Mouse (Mus musculus): ENCODE measurements around the gene Spata2.

The Spata2 gene

DNA sequence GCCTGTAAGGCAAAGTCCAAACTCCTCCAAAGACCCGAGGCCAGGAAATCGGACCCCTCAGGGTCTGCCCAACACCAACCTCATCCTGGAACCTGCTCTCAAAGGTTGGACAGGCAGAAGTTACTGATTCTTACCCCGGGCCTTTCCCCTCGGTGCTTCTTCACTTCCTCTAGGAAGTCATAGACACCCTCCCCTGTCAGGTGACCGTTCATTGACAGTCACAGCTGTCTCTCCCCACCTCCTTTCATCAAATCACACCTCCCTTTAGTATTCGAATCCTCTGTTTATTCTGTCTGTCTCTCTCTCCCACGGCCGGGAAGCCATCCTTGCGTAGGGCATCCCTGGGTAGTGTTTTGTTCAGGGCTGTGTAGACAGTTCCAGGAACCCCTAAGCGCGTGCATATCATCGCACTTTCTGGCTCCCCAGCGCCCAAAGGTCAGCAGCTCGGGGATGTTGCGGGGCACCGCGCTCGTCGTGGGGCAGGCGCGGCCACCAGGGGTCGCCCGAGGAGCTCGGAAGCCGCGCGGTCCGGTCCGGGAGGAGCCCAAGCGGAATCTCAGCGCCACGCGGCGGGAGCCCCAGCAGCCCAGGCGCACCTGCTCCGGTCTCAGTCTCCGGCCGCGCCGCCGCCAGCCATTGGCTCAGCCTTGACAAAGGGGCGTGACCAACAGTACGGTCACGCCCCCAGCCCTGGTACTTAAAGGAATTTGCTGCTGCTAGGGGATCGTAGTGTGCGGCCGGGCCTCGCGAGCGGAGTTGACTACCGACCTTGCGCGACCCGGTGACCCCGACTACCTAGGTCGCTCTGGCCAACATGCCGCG, 45.0 kb upstream of the Spata2 start, which contains the start of gene Snai1:
TSS of gene Snai1 (plus strand) at position 720 of the 822 bp plus-strand sequence.
- Histone ChIP-seq H3K36me3 (ENCODE audit: insufficient read depth, low read length) (peaks cover 6% of the 10 kb centered on the region; the same call in 1 of the 2 replicates), H3K27me3 (ENCODE audit: insufficient read depth, low read length) (peaks cover 94% of the 10 kb centered on the region), H3K4me3 (replicated peaks; ENCODE audit: low read length) (peak within 1 kb of the TSS; percentile 76), H3K9me3 (ENCODE audit: low read length) (no peaks in the 10 kb centered on the region), H3K4me1 (replicated peaks; ENCODE audit: low read depth, low read length) (peaks cover 64% of the 10 kb centered on the region)
- TF ChIP-seq CTCF (conservative IDR thresholded peaks at IDR 0.05; ENCODE audit: low read length), result no peak
- no peak for TF ChIP-seq POU5F1 (IDR thresholded peaks at IDR 0.05; ENCODE audit: borderline replicate concordance, low read length)
- no peak for TF ChIP-seq NANOG (IDR thresholded peaks at IDR 0.05; ENCODE audit: borderline replicate concordance, low read length)

DNA sequence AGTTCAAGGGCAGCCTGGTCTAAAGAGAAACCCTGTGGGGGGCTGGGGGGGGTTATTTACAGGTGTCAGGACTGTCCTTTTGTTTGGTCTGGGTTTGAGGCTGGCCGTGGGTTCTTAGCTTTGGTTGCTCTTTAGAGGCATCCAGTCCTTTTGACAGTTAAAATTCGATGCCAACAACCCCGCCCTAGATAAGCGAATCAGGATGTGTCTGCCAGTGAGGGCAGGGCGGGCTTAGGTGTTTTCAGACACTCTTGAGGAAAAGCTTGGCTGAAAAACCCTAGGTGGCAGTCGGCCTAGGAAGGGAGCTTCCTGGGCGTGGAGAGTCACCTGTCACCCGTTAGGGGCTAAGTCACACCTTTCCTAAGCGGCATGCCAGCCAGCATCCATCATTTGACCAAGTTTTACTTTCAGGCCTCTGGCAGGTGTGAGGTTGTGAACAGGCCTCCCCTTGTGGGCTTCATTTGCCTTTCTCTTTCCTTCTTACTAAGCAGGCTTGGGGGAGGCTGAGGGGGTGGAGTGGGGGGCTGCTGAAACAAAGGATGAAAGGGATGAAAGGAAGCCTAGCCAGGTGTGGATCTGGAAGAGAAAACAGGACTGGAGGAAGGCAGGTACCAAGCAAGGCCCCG, 43.7 kb upstream of the Spata2 start:
- Histone ChIP-seq H3K4me1 (replicated peaks; ENCODE audit: low read depth, low read length) (peaks cover 61% of the 10 kb centered on the region), H3K27me3 (ENCODE audit: insufficient read depth, low read length) (peaks cover 93% of the 10 kb centered on the region), H3K9me3 (ENCODE audit: low read length) (no peaks in the 10 kb centered on the region), H3K4me3 (replicated peaks; ENCODE audit: low read length) (no peak overlapping the region), H3K36me3 (ENCODE audit: insufficient read depth, low read length) (no peaks in the 10 kb centered on the region)
- no peak for TF ChIP-seq CTCF (conservative IDR thresholded peaks at IDR 0.05; ENCODE audit: low read length)
- TF ChIP-seq NANOG (IDR thresholded peaks at IDR 0.05; ENCODE audit: borderline replicate concordance, low read length), result no peak
- TF ChIP-seq POU5F1 (IDR thresholded peaks at IDR 0.05; ENCODE audit: borderline replicate concordance, low read length), result no peak

DNA sequence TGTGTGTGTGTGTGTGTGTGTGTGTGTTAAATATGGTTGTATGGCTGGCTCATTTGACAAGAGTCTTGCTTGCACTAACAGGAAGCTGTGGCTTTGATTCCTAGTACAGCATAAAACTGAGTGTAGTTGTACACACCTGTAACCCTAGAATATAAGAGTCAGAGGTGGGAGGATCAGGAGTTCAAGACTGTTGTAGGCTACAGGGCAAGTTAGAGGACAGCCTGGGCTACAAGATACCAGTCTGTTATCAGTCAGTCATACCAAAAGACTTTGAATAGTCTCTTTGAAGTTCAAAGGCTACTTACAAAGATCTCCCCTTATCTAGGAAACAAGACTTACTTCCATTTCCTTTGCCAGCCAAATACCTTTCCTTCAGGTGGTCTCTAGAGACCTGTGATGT, 41.2 kb upstream of the Spata2 start:
- TF ChIP-seq POU5F1 (IDR thresholded peaks at IDR 0.05; ENCODE audit: borderline replicate concordance, low read length), result no peak
- no peak for TF ChIP-seq NANOG (IDR thresholded peaks at IDR 0.05; ENCODE audit: borderline replicate concordance, low read length)
- no peak for TF ChIP-seq CTCF (conservative IDR thresholded peaks at IDR 0.05; ENCODE audit: low read length)
- peaks cover 89% of the 10 kb centered on the region for H3K27me3 ChIP-seq (ENCODE audit: insufficient read depth, low read length)
- no peaks in the 10 kb centered on the region for H3K9me3 ChIP-seq (ENCODE audit: low read length)
- H3K4me3 ChIP-seq (replicated peaks; ENCODE audit: low read length), result no peak overlapping the region
- no peaks in the 10 kb centered on the region for H3K36me3 ChIP-seq (ENCODE audit: insufficient read depth, low read length)
- peaks cover 59% of the 10 kb centered on the region for H3K4me1 ChIP-seq (replicated peaks; ENCODE audit: low read depth, low read length)

GRCm38 (mm10) chr2:167532131-167532530, 39.4 kb upstream of the Spata2 start:
- peaks cover 45% of the 10 kb centered on the region for H3K4me1 ChIP-seq (replicated peaks; ENCODE audit: low read depth, low read length)
- H3K36me3 ChIP-seq (ENCODE audit: insufficient read depth, low read length), result no peaks in the 10 kb centered on the region
- H3K27me3 ChIP-seq (ENCODE audit: insufficient read depth, low read length), result peaks cover 91% of the 10 kb centered on the region
- H3K4me3 ChIP-seq (replicated peaks; ENCODE audit: low read length), result no peak overlapping the region
- no peaks in the 10 kb centered on the region for H3K9me3 ChIP-seq (ENCODE audit: low read length)
- peak; percentile 66 for TF ChIP-seq CTCF (conservative IDR thresholded peaks at IDR 0.05; ENCODE audit: low read length)
- TF ChIP-seq POU5F1 (IDR thresholded peaks at IDR 0.05; ENCODE audit: borderline replicate concordance, low read length), result no peak

DNA sequence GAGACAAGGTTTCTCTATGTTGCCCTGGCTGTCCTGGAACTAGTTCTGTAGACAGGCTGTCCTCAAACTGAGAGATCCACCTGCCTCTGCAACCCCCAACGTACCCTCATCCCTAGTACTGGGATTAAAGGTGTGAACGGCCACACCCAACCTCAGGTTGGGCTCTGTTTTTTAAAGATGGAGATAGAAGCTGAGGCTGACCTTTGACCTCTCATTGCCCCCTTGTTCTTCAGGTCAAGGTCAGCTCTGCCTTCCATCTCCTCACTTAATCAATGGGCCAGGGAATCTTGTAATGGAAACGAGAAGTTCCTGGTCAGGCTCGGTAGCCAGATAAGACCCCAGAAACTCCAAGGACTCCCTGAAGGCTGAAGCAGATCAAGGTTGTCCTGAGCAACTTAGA, 37.8 kb upstream of the Spata2 start:
- H3K4me3 ChIP-seq (replicated peaks; ENCODE audit: low read length), result no peak overlapping the region
- TF ChIP-seq CTCF (conservative IDR thresholded peaks at IDR 0.05; ENCODE audit: low read length) (no peak), NANOG (IDR thresholded peaks at IDR 0.05; ENCODE audit: borderline replicate concordance, low read length) (no peak), POU5F1 (IDR thresholded peaks at IDR 0.05; ENCODE audit: borderline replicate concordance, low read length) (no peak)
- peaks cover 33% of the 10 kb centered on the region for H3K4me1 ChIP-seq (replicated peaks; ENCODE audit: low read depth, low read length)

GRCm38 (mm10) chr2:167529935-167530513, 37.3 kb upstream of the Spata2 start:
- Histone ChIP-seq H3K4me3 (replicated peaks; ENCODE audit: low read length) (no peak overlapping the region), H3K4me1 (replicated peaks; ENCODE audit: low read depth, low read length) (peaks cover 33% of the 10 kb centered on the region), H3K36me3 (ENCODE audit: insufficient read depth, low read length) (no peaks in the 10 kb centered on the region), H3K9me3 (ENCODE audit: low read length) (no peaks in the 10 kb centered on the region), H3K27me3 (ENCODE audit: insufficient read depth, low read length) (peaks cover 90% of the 10 kb centered on the region)
- TF ChIP-seq NANOG (IDR thresholded peaks at IDR 0.05; ENCODE audit: borderline replicate concordance, low read length) (peak; percentile 69; the same call in 1 of the 2 replicates), POU5F1 (IDR thresholded peaks at IDR 0.05; ENCODE audit: borderline replicate concordance, low read length) (peak; percentile 55; the same call in 1 of the 2 replicates), CTCF (conservative IDR thresholded peaks at IDR 0.05; ENCODE audit: low read length) (no peak)

More for the DNA sequence above, 37.8 kb upstream of the Spata2 start:
- H3K27me3 ChIP-seq (ENCODE audit: insufficient read depth, low read length), result peaks cover 89% of the 10 kb centered on the region
- H3K9me3 ChIP-seq (ENCODE audit: low read length), result no peaks in the 10 kb centered on the region
- no peaks in the 10 kb centered on the region for H3K36me3 ChIP-seq (ENCODE audit: insufficient read depth, low read length)

- no peak for TF ChIP-seq POU5F1 (IDR thresholded peaks at IDR 0.05; ENCODE audit: borderline replicate concordance, low read length)
- TF ChIP-seq CTCF (conservative IDR thresholded peaks at IDR 0.05; ENCODE audit: low read length), result peak; percentile 32
- H3K36me3 ChIP-seq (ENCODE audit: insufficient read depth, low read length), result no peaks in the 10 kb centered on the region
- no peak overlapping the region for H3K4me3 ChIP-seq (replicated peaks; ENCODE audit: low read length)
- peaks cover 72% of the 10 kb centered on the region for H3K27me3 ChIP-seq (ENCODE audit: insufficient read depth, low read length)
- H3K4me1 ChIP-seq (replicated peaks; ENCODE audit: low read depth, low read length), result peaks cover 33% of the 10 kb centered on the region
- H3K9me3 ChIP-seq (ENCODE audit: low read length), result no peaks in the 10 kb centered on the region
These were observed 35.6 kb upstream of the Spata2 start for GRCm38 (mm10) chr2:167528278-167528677.

DNA sequence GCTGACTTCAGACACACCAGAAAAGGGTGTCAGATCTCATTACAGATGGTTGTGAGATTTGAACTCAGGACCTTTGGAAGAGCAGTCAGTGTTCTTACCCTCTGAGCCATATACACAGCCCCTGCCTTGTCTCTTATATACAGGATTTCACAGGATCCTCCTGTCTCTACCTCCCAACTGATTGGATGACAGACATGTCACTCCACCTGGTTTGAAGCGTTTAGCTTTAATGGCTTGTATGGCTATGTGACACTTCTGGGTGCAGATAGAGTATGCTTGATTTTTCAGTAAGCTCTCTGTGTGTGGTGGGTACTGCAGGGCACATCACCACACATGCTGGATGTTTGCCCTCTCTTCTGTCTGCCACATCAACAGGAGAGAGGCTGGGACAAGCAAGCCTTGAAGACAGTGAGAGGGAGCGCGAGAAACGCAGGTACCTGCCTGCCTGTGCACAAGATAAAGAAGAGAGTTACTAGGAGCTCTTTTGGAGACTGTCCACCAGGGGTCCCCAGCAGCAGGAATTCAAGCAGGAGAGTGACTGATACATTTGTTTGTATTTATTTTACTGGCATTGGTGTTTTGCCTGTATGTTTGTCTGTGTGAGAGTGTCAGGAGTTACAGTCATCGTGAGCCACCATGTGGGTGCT, 27.0 kb upstream of the Spata2 start:
- H3K36me3 ChIP-seq (ENCODE audit: insufficient read depth, low read length), result peaks cover 41% of the 10 kb centered on the region
- TF ChIP-seq NANOG (IDR thresholded peaks at IDR 0.05; ENCODE audit: borderline replicate concordance, low read length) (no peak), CTCF (conservative IDR thresholded peaks at IDR 0.05; ENCODE audit: low read length) (peak; percentile 48)
- no peaks in the 10 kb centered on the region for H3K9me3 ChIP-seq (ENCODE audit: low read length)
- no peak overlapping the region for H3K4me3 ChIP-seq (replicated peaks; ENCODE audit: low read length)
- no peaks in the 10 kb centered on the region for H3K27me3 ChIP-seq (ENCODE audit: insufficient read depth, low read length)
- H3K4me1 ChIP-seq (replicated peaks; ENCODE audit: low read depth, low read length), result peaks cover 8% of the 10 kb centered on the region

Measured in E14TG2a.4 (cell line).